Mouse (Mus musculus) forebrain, postnatal 0 days (tissue): Measurements from ENCODE around the gene Large2. TPM values are rescaled to one million over a fixed set of nuclear protein-coding genes. Genes with fewer than 3 reads are reported as not detected.

ENCODE experiments used
- ATAC-seq: fragments of 200-750 bp; cut with Nextera tagmentation; 2 replicates; pipeline ENCODE4 v1.8.0; 2017; ENCODE audit warnings: mild to moderate bottlenecking, moderate library complexity
- DNase-seq: peaks from one replicate; pipeline ENCODE4 v3.0.0-alpha.2; 2015
- H3K27ac ChIP-seq: fragments of 300-500 bp; sonication (generic); 2 replicates; pipeline ENCODE4 v1.5.1; 2014; ENCODE audit warnings: low read depth, mild to moderate bottlenecking, antibody characterized with exemption, low read length, moderate library complexity, mixed read lengths
- H3K27me3 ChIP-seq: fragments of 300-500 bp; sonication (generic); 2 replicates; pipeline ENCODE4 v1.6.1; 2014; ENCODE audit warnings: mild to moderate bottlenecking, low read length, mixed read lengths; ENCODE audit not compliant: insufficient read depth
- H3K36me3 ChIP-seq: fragments of 300-500 bp; sonication (generic); 2 replicates; pipeline ENCODE4 v1.6.1; 2014; ENCODE audit warnings: mild to moderate bottlenecking, moderate library complexity; ENCODE audit not compliant: insufficient read depth
- H3K4me1 ChIP-seq: fragments of 300-500 bp; sonication (generic); 2 replicates; pipeline ENCODE4 v1.6.1; 2014; ENCODE audit warnings: antibody characterized with exemption; ENCODE audit not compliant: insufficient read depth
- H3K4me2 ChIP-seq: fragments of 300-500 bp; sonication (generic); 2 replicates; pipeline ENCODE4 v1.6.1; 2014; ENCODE audit warnings: low read depth, mild to moderate bottlenecking, moderate library complexity
- H3K4me3 ChIP-seq: fragments of 300-500 bp; sonication (generic); 2 replicates; pipeline ENCODE4 v1.5.1; 2014; ENCODE audit warnings: low read depth, low read length, mixed read lengths
- H3K9ac ChIP-seq: fragments of 300-500 bp; sonication (generic); 2 replicates; pipeline ENCODE4 v1.6.1; 2014; ENCODE audit warnings: mild to moderate bottlenecking
- H3K9me3 ChIP-seq: fragments of 300-500 bp; sonication (generic); 2 replicates; pipeline ENCODE4 v1.6.1; 2016; ENCODE audit warnings: low read length
- CTCF ChIP-seq: sonication (generic); IDR thresholded peaks from 2 replicates; pipeline ENCODE4 v1.5.1; 2016; ENCODE audit warnings: antibody characterized with exemption, control low read depth, low read depth
- WGBS: fragments of 180-500 bp; shearing (Covaris S2); extraction: QIAGEN DNeasy Blood & Tissue Kit; methylation state at CpG from one replicate; pipeline ENCODE4 v1.1.7; 2014; 5-methylcytosine and 5-hydroxymethylcytosine counted together
- polyA plus RNA-seq: library from polyadenylated mRNA; unstranded; fragments of >200 nt; fragmentation: Nextera tagmentation; extraction: Ambion mirVana; gene quantifications from 2 replicates; pipeline ENCODE4 v1.2.1, GENCODE M21; 2015
- total RNA-seq: library from RNA; depleted of rRNA; stranded (reverse); fragments of >200 nt; gene quantifications from 2 replicates; pipeline ENCODE4 v1.2.3, GENCODE M21; 2014; rRNA removed

Large2 gene
- 0.10 and 1.8 TPM in 2 replicates for total RNA-seq
- polyA plus RNA-seq = 1.1 and 1.5 TPM in 2 replicates

DNA sequence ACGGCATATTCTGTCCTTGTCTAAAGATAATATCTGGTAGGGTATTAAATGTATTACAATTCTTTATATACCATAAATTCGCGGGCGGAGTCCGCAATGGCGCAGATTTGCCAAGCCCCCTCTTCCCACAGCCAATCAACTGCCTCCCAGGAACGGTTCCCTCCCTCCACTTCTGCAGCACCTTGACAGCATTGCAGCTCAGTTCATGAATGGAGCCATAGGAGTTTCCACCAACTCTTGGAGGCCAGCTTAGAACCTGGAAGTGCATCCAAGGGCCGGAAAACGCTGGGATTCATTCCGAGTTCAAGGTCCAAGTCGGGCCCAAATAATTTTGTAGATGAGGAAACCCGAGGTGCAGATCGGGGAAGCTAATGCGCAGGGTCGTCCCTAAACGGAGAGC is at the start of gene Large2, which contains the start of gene Pex16:
Gene Large2 (minus strand): TSS at position 356 of the 400 bp plus-strand sequence.
Gene Pex16 (plus strand): TSS at position 163 of the 400 bp plus-strand sequence.
- Histone ChIP-seq H3K36me3 (peaks cover 18% of the 10 kb centered on the region), H3K9me3 (no peaks in the 10 kb centered on the region), H3K9ac (peak within 1 kb of the TSS; percentile 75), H3K27me3 (peaks cover 4% of the 10 kb centered on the region; the same call in 1 of the 2 replicates), H3K4me1 (peaks cover 23% of the 10 kb centered on the region), H3K27ac (peak within 1 kb of the TSS; percentile 80), H3K4me3 (peak within 1 kb of the TSS; percentile 70), H3K4me2 (peak within 1 kb of the TSS; percentile 93)
- DNase-seq (peak; percentile 70), ATAC-seq (peak; percentile 54)
- 4% methylated on average over 16 of the region's 16 CpGs for WGBS
- no peak for TF ChIP-seq CTCF

DNA sequence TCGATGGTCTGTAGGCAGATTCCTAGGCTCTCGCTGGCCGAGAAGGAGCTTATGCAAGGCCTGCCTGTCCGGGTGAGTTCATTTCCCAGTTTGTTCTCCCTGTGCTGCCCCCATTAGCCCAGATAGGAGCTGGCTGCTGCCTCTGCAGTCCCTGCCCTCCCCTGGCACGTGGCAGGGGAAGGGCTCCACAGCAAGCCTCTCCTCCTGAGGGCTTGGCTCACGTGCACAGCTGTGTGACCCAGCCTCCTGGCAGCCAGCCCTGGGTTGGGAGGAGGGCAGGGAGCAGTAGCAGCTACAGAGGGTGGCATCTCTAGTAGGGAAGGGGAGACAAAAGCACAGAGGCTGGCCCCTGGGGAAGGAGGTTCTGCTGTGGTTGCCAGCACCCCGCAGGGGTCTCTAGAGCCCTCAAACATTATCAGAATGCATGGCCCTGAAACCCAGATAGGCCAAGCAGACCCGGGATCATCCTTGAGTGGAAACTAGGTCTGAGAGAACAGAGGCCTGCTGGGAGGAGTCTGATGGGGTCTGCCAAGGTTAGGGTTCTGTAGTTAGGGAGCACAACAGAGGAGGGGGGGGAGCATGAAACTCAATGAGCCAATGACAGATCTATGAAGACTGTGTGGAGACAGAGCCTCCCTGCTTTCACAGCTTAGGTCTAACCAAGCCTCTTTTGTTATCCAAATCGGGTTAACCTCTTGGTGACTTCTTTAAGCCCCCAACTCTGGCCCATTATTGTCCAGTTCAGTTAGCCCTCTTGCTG is 49.2 kb upstream of the Large2 start:
- ATAC-seq = peak; percentile 62
- no peak for TF ChIP-seq CTCF
- no peaks in the 10 kb centered on the region for H3K27me3 ChIP-seq
- H3K27ac ChIP-seq = peak overlapping the region; percentile 77
- DNase-seq = peak; percentile 72
- WGBS = 48% methylated on average over 9 of the region's 9 CpGs
- H3K4me3 ChIP-seq = no peak overlapping the region
- H3K4me2 ChIP-seq = no peak overlapping the region
- no peak overlapping the region for H3K9ac ChIP-seq
- H3K36me3 ChIP-seq = peaks cover 60% of the 10 kb centered on the region
- peaks cover 16% of the 10 kb centered on the region for H3K4me1 ChIP-seq
- no peaks in the 10 kb centered on the region for H3K9me3 ChIP-seq

DNA sequence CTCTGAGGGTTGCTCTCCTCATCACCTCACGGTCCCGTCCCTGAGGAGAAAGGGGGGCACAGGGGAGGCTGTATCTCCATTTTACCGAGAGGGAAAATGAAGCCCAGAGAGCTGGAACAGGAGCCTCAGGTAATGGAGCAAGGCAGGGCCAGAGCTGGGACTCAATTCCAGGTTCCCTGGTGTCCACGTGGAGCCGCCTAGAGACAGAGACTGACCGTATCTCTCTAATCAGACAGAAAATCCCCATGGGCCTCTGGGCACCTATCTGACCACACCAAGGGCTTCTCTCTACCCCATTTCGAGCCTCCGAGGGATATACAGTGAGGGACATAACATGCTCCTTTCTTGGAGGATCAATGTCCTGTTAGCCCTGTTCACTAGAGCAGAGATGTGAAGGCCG is 48.5 kb upstream of the Large2 start:
- no peak overlapping the region for H3K9ac ChIP-seq
- no peak overlapping the region for H3K4me2 ChIP-seq
- H3K27me3 ChIP-seq = no peaks in the 10 kb centered on the region
- WGBS = 88% methylated on average over 9 of the region's 9 CpGs
- ATAC-seq (no peak), DNase-seq (no peak)
- peak overlapping the region; percentile 77; the same call in 1 of the 2 replicates for H3K27ac ChIP-seq
- no peaks in the 10 kb centered on the region for H3K9me3 ChIP-seq
- peaks cover 66% of the 10 kb centered on the region for H3K36me3 ChIP-seq
- H3K4me3 ChIP-seq = no peak overlapping the region
- no peak for TF ChIP-seq CTCF
- H3K4me1 ChIP-seq = peaks cover 9% of the 10 kb centered on the region; the same call in 1 of the 2 replicates

DNA sequence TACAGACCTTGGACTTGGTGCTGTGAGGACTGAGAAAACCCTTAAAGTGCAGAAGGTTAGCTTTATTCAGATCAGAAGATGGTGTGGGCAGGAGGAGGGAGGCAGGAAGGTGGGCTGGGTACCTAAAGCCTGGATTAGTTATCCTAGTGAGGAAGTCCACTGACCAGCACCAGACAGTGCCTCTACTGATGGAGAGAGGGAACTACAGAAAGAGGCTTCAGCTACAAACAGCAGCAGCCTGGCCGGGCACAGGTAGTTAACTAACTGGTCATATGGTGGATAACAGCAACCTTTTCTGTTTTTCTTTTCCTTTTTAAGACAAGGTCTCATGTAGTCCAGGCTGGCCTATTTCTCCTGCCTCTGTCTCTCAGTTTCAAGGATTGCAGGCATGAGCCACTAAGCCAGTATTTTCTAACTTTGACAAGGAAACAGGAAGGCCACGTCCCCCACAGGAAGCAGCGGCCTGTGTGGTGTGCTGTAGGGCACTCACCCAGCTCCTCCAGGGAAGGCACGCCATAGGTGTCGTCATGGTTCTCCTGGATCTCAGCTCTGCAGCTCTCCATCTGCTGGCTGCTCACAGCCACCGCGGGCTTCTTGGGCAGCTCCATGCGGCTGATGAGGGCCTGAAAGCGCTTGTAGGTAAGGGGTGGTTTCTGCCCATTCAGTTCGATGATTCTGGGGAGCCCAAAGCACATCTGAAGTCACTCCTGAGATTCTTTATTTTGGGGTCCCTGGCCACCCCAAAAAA is 47.9 kb upstream of the Large2 start:
- ATAC-seq = no peak
- no peak overlapping the region for H3K9ac ChIP-seq
- no peaks in the 10 kb centered on the region for H3K27me3 ChIP-seq
- no peak overlapping the region for H3K27ac ChIP-seq
- H3K4me2 ChIP-seq = no peak overlapping the region
- peaks cover 72% of the 10 kb centered on the region for H3K36me3 ChIP-seq
- no peaks in the 10 kb centered on the region for H3K9me3 ChIP-seq
- H3K4me1 ChIP-seq = 0 out of 2 replicates have a peak, but pooled peaks cover 4% of the 10 kb centered on the region
- WGBS = 73% methylated on average over 10 of the region's 10 CpGs
- TF ChIP-seq CTCF = peak; percentile 52
- no peak for DNase-seq
- H3K4me3 ChIP-seq = no peak overlapping the region

DNA sequence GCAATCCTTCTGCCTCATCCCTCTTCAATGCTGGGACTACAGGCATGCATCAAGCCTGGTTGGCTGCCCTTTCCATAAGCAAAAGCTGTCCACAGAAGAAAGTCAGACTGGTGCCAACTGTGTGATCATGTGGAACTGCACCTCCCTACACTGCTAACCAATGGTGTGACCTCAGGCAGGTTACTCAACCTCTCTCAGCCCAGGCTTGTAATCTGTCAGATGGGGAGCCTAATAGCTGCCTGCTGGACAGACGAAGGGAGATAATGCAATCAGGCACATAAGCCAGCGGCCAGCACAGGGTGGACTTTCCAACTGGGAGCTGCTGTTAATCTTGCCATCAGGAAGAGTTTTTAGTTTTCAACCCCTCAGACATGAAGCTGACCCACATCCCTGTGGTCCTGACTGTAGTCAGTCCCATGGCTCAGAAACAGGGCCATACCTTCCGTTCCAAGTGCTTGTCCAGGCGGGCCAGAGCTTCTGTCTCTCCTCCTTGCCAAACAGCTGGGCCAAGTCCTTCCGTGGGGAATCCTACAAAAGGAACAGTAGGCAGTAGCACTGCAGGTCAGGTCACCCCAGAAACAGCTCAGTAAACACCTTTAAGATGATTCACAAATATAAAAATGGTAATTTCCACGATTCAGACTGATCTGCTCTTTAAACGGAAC is 47.2 kb upstream of the Large2 start:
- ATAC-seq (no peak), DNase-seq (no peak)
- H3K4me2 ChIP-seq = no peak overlapping the region
- no peaks in the 10 kb centered on the region for H3K27me3 ChIP-seq
- H3K9ac ChIP-seq = no peak overlapping the region
- 95% methylated on average over 7 of the region's 7 CpGs for WGBS
- peaks cover 79% of the 10 kb centered on the region for H3K36me3 ChIP-seq
- H3K4me1 ChIP-seq = 0 out of 2 replicates have a peak, but pooled peaks cover 4% of the 10 kb centered on the region
- H3K9me3 ChIP-seq = no peaks in the 10 kb centered on the region
- no peak overlapping the region for H3K27ac ChIP-seq
- TF ChIP-seq CTCF = no peak
- no peak overlapping the region for H3K4me3 ChIP-seq

DNA sequence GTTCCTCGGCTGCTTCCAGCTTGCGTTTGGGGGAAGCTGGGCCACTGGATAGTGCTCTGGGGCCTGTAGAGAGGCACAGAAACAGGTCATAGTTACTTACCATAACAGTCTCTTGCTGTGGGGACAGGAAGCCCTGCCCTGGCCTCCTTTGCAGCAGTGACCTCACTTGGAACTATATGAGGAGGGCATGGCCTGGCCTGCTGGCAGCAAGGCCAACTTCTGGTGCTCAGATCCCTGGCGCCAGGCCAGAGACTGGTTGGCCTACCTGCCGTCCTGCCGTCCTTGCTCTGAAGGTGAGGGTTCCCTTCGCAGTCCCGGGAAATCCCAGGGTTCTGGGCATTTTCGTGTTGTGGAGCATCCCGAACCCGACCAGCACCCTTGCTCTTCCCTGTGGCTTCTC is 37.0 kb upstream of the Large2 start:
- DNase-seq = no peak
- peaks cover 92% of the 10 kb centered on the region for H3K36me3 ChIP-seq
- no peak for TF ChIP-seq CTCF
- ATAC-seq = no peak
- no peak overlapping the region for H3K9ac ChIP-seq
- H3K27me3 ChIP-seq = no peaks in the 10 kb centered on the region
- 93% methylated on average over 10 of the region's 10 CpGs for WGBS
- no peaks in the 10 kb centered on the region for H3K4me1 ChIP-seq
- H3K4me2 ChIP-seq = no peak overlapping the region
- H3K9me3 ChIP-seq = no peaks in the 10 kb centered on the region
- no peak overlapping the region for H3K27ac ChIP-seq
- no peak overlapping the region for H3K4me3 ChIP-seq
